Mouse (Mus musculus): ENCODE results near the gene Grm4. TPM values are rescaled to one million over a fixed set of nuclear protein-coding genes. Genes with fewer than 3 reads are reported as not detected.
A peak's percentile ranks its signal among the peaks of the same experiment; 100 is the strongest.

The Grm4 gene
- polyA plus RNA-seq, 1 experiment from 2014 or later = 0.16 TPM

DNA sequence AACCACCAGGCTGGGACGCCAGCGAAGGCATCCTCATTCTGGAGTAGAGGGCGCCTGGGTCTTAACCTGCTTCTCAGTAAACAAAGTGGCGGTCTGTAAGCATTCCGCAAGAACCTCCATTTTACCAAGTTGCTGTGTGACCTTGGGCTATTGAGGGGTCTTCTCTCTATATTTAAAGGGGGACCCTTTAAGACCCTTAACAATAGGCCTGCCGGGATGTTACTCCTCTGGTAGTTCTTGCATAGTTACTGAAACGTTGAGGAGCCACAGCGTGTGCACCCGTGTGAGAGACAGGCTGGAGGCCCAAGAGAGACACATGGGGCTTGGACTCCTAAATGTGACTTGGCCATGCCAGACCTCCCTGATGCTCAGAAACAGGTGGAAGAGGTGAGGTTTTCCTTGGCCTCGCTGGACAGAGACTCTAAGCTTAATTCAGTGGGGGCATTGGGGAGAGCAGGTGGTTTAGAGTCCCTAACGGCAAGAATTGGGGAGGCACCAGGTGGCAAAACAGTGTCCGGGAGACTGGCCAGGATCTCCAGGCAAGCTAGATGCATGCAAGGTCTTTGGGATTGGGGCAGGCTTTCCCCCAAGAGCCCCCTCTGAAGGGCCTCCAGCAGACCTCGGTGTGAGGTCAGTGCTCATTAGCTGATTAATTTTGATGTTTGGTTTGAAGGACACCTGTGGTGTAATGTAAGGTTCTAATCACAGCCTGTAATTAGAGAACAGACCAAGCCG is 36.9 kb upstream of the Grm4 start:
- no peak for DNase-seq (ENCODE audit: low spot score)
- Histone ChIP-seq H3K4me2 (replicated peaks; ENCODE audit: low read depth) (peak overlapping the region; percentile 94), H3K27me3 (ENCODE audit: control insufficient read depth, insufficient read depth, low read length) (no peaks in the 10 kb centered on the region), H3K27ac (replicated peaks) (peak overlapping the region; percentile 92), H3K4me3 (ENCODE audit: low read depth, low read length) (peak overlapping the region; percentile 65), H3K9me3 (ENCODE audit: control insufficient read depth, low read length) (no peaks in the 10 kb centered on the region), H3K9ac (ENCODE audit: low read length) (peak overlapping the region; percentile 79), H3K36me3 (ENCODE audit: control insufficient read depth, insufficient read depth, low read length) (no peaks in the 10 kb centered on the region), H3K4me1 (replicated peaks; ENCODE audit: control insufficient read depth, insufficient read depth) (peaks cover 4% of the 10 kb centered on the region; the same call in 1 of the 2 replicates)
- ATAC-seq (ENCODE audit: low FRiP score, low TSS enrichment) = no peak
- WGBS = 24% methylated on average over 14 of the region's 14 CpGs
- TF ChIP-seq CTCF (IDR thresholded peaks at IDR 0.05; ENCODE audit: low read depth) (no peak), EP300 (optimal IDR thresholded peaks at IDR 0.05) (no peak)

DNA sequence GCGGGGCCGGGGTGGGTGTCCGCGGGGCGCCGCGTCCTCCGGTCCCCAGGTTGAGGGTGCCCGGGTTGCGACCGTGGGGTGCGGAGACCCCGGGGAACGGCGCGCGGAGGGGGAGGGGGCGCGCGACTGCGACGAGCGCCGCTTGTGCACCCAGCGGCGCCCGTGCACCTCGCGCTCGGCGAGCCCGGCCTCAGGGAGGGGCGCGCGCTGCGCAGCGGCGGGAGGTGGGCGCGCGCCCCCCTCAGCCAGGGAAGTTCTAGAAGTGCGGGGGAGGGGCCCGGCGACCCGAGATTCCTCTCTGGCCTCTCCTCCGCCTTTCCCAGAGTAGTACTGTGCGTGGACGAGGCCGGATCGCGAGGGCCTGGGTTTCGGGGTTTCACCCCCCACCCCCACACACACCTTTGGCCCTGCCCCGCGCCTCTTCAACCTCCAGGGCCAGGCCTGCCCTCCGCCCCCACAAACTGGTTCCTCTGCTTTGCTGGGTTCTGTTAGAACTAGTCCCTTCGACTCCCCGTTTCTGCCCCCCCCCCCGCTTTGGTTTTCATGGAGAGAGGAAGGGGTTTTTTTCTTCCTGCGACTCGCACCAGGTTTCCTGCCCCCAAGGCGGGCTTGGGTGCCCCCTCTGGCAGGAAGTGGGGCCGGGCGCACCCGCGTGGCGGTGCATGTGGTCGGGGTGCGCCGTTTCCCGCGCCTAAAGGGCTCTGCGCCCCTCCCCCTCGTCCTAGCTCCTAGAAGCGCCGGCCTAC is 36.2 kb upstream of the Grm4 start:
- ATAC-seq (ENCODE audit: low FRiP score, low TSS enrichment) = no peak
- under 1% methylated on average over 47 of the region's 75 CpGs for WGBS
- DNase-seq (ENCODE audit: low spot score) = peak; percentile 62
- Histone ChIP-seq H3K27me3 (ENCODE audit: control insufficient read depth, insufficient read depth, low read length) (no peaks in the 10 kb centered on the region), H3K36me3 (ENCODE audit: control insufficient read depth, insufficient read depth, low read length) (no peaks in the 10 kb centered on the region), H3K4me1 (replicated peaks; ENCODE audit: control insufficient read depth, insufficient read depth) (peaks cover 4% of the 10 kb centered on the region; the same call in 1 of the 2 replicates), H3K27ac (replicated peaks) (peak overlapping the region; percentile 92), H3K4me3 (ENCODE audit: low read depth, low read length) (peak overlapping the region; percentile 65), H3K4me2 (replicated peaks; ENCODE audit: low read depth) (peak overlapping the region; percentile 94), H3K9me3 (ENCODE audit: control insufficient read depth, low read length) (no peaks in the 10 kb centered on the region), H3K9ac (ENCODE audit: low read length) (peak overlapping the region; percentile 79)
- TF ChIP-seq EP300 (optimal IDR thresholded peaks at IDR 0.05) = no peak
- TF ChIP-seq CTCF (IDR thresholded peaks at IDR 0.05; ENCODE audit: low read depth) = peak; percentile 31; the same call in 1 of the 2 replicates

DNA sequence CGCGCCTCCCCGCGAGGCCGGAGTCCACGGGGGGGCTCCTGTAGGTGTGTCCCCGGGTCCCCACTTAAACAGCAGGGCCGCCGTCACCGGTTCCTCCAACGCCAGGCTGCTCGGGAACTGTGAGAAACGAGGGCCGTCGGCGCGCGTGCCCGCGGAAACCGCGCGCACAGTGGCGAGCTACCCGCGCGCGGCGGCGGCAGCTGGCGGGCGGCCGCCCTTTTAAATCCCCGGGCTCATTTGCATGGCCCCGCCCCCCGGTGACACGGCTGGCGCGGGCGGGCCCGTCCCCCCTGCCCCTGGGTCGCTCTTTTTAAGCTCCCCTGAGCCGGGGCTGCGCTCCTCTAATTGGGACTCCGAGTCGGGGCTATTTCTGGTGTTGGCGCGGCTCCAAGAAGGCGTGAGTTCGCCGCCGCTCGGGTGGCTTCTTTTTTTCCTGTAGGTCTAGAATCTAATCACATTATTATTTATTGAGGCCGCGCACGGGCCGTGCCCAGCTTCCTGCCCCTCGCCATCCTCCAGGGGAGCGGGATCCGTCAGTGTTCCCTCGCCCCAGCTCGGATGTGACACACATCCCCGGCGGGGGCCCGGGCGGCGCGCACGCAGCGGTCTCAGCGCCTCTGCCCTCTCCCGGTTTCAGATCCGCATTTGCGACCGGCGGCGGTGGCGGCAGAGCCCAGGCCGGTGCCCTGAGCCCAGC is 35.3 kb upstream of the Grm4 start, which contains the start of gene Hmga1:
TSS of gene Hmga1 (plus strand) at position 183 of the 697 bp plus-strand sequence.
- no peaks in the 10 kb centered on the region for H3K36me3 ChIP-seq (ENCODE audit: control insufficient read depth, insufficient read depth, low read length)
- ATAC-seq (ENCODE audit: low FRiP score, low TSS enrichment) = peak; percentile 66
- no peaks in the 10 kb centered on the region for H3K27me3 ChIP-seq (ENCODE audit: control insufficient read depth, insufficient read depth, low read length)
- H3K27ac ChIP-seq (replicated peaks) = peak within 1 kb of the TSS; percentile 92
- under 1% methylated on average over 71 of the region's 79 CpGs for WGBS
- peak within 1 kb of the TSS; percentile 65 for H3K4me3 ChIP-seq (ENCODE audit: low read depth, low read length)
- TF ChIP-seq CTCF (IDR thresholded peaks at IDR 0.05; ENCODE audit: low read depth) (no peak), EP300 (optimal IDR thresholded peaks at IDR 0.05) (no peak)
- H3K9me3 ChIP-seq (ENCODE audit: control insufficient read depth, low read length) = no peaks in the 10 kb centered on the region
- DNase-seq (ENCODE audit: low spot score) = peak; percentile 90
- peaks cover 4% of the 10 kb centered on the region; the same call in 1 of the 2 replicates for H3K4me1 ChIP-seq (replicated peaks; ENCODE audit: control insufficient read depth, insufficient read depth)
- H3K4me2 ChIP-seq (replicated peaks; ENCODE audit: low read depth) = peak within 1 kb of the TSS; percentile 94
- H3K9ac ChIP-seq (ENCODE audit: low read length) = peak within 1 kb of the TSS; percentile 79

DNA sequence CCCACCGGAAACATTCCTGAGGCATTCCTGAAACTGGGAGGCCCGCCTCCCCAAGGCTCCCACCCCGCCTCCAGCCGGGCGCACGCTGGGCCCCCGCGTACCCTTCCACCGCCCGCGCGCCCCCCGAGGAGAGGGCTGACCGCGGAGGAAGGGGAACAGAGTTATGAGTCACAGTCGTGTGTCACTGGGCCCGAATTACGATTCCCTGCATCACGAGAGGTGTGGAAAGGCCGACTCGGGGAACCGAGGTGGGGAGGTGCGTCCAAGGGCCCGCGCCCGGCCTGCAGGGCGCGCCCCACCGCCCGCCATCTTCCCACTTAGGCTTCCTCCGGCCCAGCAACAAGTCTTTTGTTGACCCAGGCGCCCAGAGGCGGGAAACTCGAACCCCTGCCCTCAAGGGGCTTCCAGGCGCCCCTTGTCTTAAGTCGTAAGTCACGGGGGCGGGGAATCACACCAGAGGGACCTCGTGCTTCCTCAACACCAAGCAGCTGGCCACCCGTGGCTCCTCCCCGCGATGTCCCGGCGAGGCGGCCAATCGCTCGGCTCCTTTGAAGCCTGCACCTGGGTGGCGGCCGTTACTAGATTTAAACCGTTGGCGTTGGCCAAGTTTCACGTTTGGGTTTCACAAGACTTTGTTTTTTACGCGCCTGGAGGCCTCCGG is 34.4 kb upstream of the Grm4 start:
- TF ChIP-seq CTCF (IDR thresholded peaks at IDR 0.05; ENCODE audit: low read depth) = no peak
- TF ChIP-seq EP300 (optimal IDR thresholded peaks at IDR 0.05) = peak; percentile 26
- DNase-seq (ENCODE audit: low spot score) = peak; percentile 92

DNA sequence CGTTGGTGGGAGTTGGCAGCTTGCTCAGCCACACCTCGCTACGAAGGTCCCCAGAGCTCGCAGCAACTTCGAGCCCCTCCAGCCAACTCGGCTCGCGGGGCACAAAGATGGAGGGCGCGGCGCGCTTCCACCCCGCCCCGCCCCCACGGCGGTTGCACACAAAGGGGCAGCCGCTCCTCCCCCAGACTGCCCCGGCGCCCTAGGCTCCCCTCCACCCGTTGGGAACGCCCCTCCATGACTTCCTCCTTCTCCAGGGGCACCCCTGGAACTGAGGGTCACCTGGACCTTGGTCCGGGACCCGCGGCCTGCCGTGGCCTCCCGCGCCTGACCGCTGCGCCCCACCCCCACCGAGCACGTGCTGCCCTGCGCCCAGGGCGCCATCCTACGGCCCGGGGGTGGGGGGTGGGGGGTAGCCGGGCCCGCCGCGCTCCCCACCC is 33.9 kb upstream of the Grm4 start:
- DNase-seq (ENCODE audit: low spot score) (peak; percentile 78), ATAC-seq (ENCODE audit: low FRiP score, low TSS enrichment) (peak; percentile 22)
- peak overlapping the region; percentile 94 for H3K4me2 ChIP-seq (replicated peaks; ENCODE audit: low read depth)
- H3K36me3 ChIP-seq (ENCODE audit: control insufficient read depth, insufficient read depth, low read length) = no peaks in the 10 kb centered on the region
- H3K27ac ChIP-seq (replicated peaks) = peak overlapping the region; percentile 92
- no peaks in the 10 kb centered on the region for H3K9me3 ChIP-seq (ENCODE audit: control insufficient read depth, low read length)
- peak overlapping the region; percentile 79 for H3K9ac ChIP-seq (ENCODE audit: low read length)
- TF ChIP-seq EP300 (optimal IDR thresholded peaks at IDR 0.05) (no peak), CTCF (IDR thresholded peaks at IDR 0.05; ENCODE audit: low read depth) (no peak)
- H3K4me1 ChIP-seq (replicated peaks; ENCODE audit: control insufficient read depth, insufficient read depth) = peaks cover 4% of the 10 kb centered on the region; the same call in 1 of the 2 replicates
- H3K4me3 ChIP-seq (ENCODE audit: low read depth, low read length) = peak overlapping the region; percentile 65
- WGBS = 2% methylated on average over 37 of the region's 39 CpGs
- H3K27me3 ChIP-seq (ENCODE audit: control insufficient read depth, insufficient read depth, low read length) = no peaks in the 10 kb centered on the region

More for the DNA sequence above, 34.4 kb upstream of the Grm4 start:
- peak overlapping the region; percentile 92 for H3K27ac ChIP-seq (replicated peaks)
- WGBS = under 1% methylated on average over 44 of the region's 55 CpGs
- no peaks in the 10 kb centered on the region for H3K9me3 ChIP-seq (ENCODE audit: control insufficient read depth, low read length)
- no peaks in the 10 kb centered on the region for H3K27me3 ChIP-seq (ENCODE audit: control insufficient read depth, insufficient read depth, low read length)
- H3K4me1 ChIP-seq (replicated peaks; ENCODE audit: control insufficient read depth, insufficient read depth) = peaks cover 4% of the 10 kb centered on the region; the same call in 1 of the 2 replicates
- H3K9ac ChIP-seq (ENCODE audit: low read length) = peak overlapping the region; percentile 79
- peak; percentile 73 for ATAC-seq (ENCODE audit: low FRiP score, low TSS enrichment)
- H3K4me3 ChIP-seq (ENCODE audit: low read depth, low read length) = peak overlapping the region; percentile 65
- peak overlapping the region; percentile 94 for H3K4me2 ChIP-seq (replicated peaks; ENCODE audit: low read depth)
- H3K36me3 ChIP-seq (ENCODE audit: control insufficient read depth, insufficient read depth, low read length) = no peaks in the 10 kb centered on the region

All from stomach, postnatal 0 days (tissue).